Mouse (Mus musculus): ENCODE measurements around the gene Sfmbt2.
"Not testable (repeated sequence)": the region's sequence is repeated elsewhere in the genome, so short reads cannot be mapped to it uniquely, and the experiment has no call there.

Gene Sfmbt2

GRCm38 (mm10) chr2:10370176-10370575 is at the start of gene Sfmbt2:
TSS of gene Sfmbt2 (plus strand) at chr2:10370510.
- no peak for DNase-seq (ENCODE audit: low spot score in 2 of 2)

GRCm38 (mm10) chr2:10321093-10321492 is 49.2 kb upstream of the Sfmbt2 start:
- DNase-seq (ENCODE audit: low spot score in 2 of 2) = no peak

DNA sequence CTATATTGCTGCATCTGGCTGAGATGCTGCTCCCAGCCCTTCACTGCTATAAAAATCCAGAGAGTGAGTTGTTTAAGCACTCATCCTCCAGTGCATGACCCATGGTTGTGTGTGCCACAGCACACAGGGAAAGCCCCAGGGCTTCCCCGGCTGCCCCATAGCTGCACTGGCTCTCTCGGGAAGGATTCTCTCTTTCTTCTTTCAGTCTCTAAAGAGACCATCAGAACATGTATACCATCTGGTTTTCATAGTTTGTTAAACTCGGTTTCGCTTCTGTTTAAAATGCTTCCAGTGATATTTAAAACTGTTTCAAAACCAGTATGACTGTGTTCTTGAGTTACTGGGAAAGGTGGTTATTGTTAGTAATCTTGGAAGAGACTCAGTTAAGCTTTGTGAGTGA is 47.1 kb upstream of the Sfmbt2 start:
- DNase-seq (ENCODE audit: low spot score in 2 of 2) = no peak

- no peak for DNase-seq (ENCODE audit: low spot score in 2 of 2)
Observed at GRCm38 (mm10) chr2:10324980-10325379, 45.3 kb upstream of the Sfmbt2 start.

- DNase-seq (ENCODE audit: low spot score in 2 of 2) = no peak
Observed at GRCm38 (mm10) chr2:10330216-10330615, 40.1 kb upstream of the Sfmbt2 start.

DNA sequence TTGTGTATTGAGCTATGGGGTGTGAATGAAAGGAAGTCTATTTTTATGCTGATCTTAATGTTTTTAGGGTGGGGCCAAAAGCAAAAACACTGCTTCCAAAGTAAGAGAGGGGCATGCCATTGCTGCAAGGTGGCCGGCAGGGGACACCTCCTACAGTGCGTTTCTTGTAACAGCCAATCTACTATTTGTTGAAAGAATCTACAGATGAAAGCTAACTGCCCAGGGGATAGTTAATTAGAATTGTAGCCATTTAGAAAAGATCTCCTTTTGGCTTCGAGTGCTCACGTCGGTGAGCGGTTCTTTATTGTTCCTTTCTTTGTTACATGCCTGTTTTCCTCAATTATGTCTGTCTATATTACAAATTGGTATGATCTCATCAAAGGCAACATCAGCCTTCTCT is 36.0 kb upstream of the Sfmbt2 start:
- no peak for DNase-seq (ENCODE audit: low spot score in 2 of 2)

DNA sequence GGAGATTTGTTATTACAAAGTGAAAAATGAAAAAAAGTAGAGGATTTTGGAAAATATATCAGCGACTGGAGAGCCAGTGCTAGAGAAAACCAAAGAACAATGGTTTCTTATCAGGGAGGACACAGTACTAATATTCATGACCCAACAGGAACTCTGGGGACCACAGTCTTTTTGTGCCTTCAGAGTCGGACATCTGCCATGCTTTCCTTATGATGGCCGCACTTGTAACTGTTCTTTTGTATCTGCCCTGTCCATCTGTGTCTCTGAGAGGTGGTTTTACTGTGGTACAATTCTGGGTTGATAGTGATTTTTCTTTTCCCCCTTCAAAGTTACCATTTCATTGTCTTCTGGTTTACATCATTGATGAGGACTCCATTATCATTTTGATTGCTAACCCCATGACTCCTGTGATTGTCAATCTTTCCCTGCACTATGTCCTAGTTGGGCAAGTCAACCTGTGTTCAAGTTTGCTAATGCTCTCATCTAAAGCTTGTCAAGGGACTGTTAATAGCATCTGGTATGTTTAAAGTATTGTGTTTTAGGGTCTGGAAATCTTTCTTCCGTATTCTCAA is 35.2 kb upstream of the Sfmbt2 start:
- DNase-seq (ENCODE audit: low spot score in 2 of 2) = no peak

GRCm38 (mm10) chr2:10340022-10340421 is 30.3 kb upstream of the Sfmbt2 start:
- DNase-seq (ENCODE audit: low spot score in 2 of 2) = no peak

DNA sequence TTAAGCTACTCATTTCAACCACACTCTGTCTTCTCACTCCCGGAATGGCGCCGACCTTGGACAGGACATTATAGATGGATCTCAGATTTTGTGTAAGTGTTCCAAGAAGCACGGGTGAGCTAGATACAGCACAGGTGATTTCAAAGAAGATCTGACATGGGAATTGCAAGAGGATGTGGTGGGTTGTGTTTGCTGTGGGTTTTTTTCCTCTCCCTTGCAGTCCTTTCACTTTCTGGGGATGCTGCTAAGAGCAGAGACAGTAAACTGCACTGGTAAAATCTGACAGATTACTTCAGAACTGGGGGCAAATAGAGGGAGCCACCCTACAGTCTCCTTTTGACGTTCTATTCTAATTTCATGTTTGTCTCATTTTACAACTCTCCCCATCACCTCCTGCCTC is 26.8 kb upstream of the Sfmbt2 start:
- no peak for DNase-seq (ENCODE audit: low spot score in 2 of 2)

- not testable (repeated sequence) for DNase-seq (ENCODE audit: low spot score in 2 of 2)
Observed at GRCm38 (mm10) chr2:10344073-10344472, 26.2 kb upstream of the Sfmbt2 start.

DNA sequence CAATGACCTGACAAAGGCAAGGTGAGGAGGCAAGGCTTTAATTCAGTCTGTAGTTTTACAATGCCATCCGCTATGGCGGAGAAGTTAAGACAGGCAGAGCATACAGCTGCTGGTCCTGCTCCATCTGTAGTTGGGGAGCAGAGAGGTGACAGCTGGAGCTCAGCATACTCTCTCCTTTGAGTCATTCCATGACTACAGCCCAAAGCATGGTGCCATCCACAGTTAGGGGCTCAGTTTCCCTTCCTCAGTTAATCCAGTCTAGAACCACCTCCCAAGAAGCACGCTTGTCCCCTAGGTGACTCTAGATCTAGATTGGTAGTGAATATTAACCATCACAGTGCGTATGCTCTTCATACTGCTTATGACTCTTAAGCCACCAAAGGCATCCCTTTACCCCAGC is 23.1 kb upstream of the Sfmbt2 start:
- no peak for DNase-seq (ENCODE audit: low spot score in 2 of 2)

GRCm38 (mm10) chr2:10348036-10348435 is 22.3 kb upstream of the Sfmbt2 start:
- DNase-seq (ENCODE audit: low spot score in 2 of 2) = no peak

- DNase-seq (ENCODE audit: low spot score in 2 of 2) = no peak
Observed at GRCm38 (mm10) chr2:10350266-10350810, 20.0 kb upstream of the Sfmbt2 start.

- no peak for DNase-seq (ENCODE audit: low spot score in 2 of 2)
Observed at GRCm38 (mm10) chr2:10351125-10351524, 19.2 kb upstream of the Sfmbt2 start.

DNA sequence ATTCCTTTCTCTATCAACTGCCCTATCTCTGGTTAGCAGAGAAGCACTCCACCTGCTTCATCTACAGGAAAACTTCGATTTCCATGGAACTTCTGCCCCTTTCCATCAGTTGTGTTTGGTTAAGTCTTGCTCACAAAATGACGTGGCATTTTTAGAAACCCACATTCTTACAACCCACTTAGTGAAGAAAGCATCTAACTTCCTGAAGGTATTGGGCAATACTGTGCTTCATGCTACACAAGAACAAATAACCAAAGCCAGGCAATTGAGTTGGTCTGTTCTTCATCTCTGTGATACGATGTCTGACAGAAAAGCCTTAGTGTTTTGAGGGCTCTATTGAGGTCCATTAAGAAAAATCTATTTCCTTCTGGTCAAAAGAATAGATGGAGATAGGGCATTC is 17.4 kb upstream of the Sfmbt2 start:
- no peak for DNase-seq (ENCODE audit: low spot score in 2 of 2)

DNA sequence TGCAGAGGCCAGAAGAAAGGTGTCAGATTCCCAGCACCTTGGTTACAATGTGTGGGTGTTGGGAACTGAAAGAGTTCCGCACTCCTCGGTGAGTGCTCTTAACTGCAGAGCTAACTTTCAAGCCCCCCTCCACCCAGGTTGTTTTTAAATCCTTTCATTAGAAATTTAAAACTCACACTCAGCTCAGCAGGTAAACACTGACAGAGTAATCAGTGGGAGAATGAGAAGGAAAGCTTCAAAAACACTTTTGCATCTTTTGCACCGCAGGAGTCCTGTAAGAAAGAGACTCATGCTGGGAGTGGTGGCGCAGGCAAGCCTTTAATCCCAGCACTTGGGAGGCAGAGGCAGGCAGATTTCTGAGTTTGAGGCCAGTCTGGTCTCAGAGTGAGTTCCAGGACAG is 16.4 kb upstream of the Sfmbt2 start:
- DNase-seq (ENCODE audit: low spot score in 2 of 2) = no peak

GRCm38 (mm10) chr2:10359861-10360260 is 10.4 kb upstream of the Sfmbt2 start:
- no peak for DNase-seq (ENCODE audit: low spot score in 2 of 2)

GRCm38 (mm10) chr2:10365081-10365480 is 5.2 kb upstream of the Sfmbt2 start:
- DNase-seq (ENCODE audit: low spot score in 2 of 2) = no peak

DNA sequence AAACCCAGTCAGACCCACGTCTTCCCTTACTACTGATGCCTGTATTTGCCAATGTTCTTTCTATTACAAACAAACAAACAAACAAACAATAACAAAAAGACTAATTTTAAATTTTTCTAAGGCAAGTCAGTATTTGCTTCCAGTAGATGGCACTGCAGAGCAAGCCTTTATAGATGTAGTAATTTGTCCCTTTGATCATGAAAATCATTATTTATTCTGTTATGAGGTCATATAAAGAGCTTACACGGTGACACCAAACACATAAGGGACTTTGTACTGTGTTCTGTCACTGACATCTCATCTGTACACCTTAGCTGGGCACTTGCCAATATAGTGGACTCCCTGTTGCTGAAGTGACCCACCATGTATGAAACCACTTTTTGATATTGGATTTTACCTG is 4.0 kb upstream of the Sfmbt2 start:
- DNase-seq (ENCODE audit: low spot score in 2 of 2) = no peak

DNA sequence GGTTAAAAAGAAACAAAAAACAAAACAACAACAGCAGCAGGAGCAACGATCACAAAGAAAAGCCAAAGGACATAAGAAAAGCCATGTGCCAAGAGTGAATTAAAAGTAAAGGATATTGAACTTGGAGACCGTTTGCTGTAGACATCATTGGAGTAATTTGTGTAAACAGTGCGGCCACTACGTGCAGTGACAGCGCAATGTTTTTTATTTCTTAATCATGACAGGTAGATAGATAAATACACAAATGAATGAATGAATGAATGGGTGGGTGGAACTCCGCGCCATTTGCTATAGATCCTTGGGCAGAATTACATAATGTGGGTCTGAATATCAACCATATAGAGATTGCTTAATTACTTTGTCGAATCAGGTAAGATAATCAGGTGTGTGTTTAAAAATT is 634 bp upstream of the Sfmbt2 start:
- no peak for DNase-seq (ENCODE audit: low spot score in 2 of 2)

DNA sequence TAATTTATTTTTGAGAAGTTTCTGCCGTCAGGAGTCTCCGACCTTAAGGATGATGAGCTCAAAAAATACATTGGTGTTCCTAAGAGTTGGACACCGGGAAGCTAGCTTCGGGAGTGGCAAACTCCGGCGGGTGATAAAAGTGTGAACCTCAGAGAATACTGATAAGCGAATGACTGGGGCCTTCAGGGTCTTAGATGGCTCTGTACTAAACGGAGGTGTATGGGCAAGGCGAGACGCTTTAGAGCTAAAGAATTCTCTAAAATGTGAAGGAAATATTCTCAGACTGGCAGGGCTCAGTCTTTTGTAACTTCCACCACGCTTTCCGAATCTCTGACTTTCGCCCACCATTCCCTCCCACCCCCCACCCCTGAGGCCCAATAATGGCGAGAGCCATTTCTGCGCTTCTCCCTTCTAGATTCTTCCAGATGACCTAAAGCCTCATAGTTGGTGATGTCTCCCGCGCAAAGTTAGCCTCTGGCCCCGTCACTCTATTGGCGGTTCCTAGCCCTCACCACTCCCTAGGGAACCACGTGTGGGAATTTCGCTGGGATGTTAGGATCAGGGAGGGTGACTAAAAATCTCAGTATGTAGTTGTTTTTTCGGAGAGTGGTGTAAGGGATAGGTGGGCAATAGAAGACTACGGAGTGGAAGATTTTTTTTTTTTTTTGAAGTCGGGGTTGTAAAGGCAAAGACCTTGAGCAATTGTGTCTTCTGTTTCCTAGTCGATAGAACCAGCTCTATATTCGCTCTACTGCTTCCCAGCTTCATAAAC is 563 bp downstream of the Sfmbt2 start:
- DNase-seq (ENCODE audit: low spot score in 2 of 2) = no peak

DNA sequence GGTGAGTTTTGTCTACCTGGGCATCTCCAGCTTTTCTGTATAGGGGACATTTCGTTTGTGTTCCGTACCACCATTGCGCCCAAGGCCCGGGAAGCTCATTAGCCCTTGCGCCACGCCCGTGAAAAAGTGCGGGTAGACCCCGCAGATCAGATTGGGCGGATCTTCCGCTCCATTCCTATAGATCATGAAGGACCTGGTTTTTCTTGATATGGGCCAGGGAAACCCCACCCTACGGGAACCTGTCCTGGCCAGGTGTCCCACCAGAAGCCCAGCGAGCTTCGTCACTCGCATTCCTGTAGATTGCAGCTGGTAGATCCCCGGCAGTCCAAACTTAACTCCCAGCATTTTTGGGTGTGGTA is 1.1 kb downstream of the Sfmbt2 start:
- DNase-seq (ENCODE audit: low spot score in 2 of 2) = no peak

DNA sequence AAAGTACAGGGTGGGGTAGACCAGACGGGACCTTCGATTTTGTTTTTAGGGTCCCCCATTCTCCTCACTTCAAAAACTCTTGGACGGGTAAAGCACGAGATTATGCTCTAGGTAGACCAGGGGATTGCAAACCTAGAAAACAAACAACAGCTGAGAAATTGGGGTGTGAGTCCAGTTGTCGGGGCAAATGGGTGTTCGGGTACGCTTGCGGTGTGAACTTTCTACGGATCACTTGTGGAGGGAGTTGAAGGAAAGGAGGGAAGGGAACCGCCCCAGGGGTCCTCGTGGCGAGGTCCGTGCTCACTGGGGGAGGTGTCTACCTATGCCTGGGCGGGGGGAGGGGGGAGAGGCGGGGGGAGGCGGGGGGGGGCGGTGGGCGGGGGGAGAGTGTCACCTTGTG is 1.6 kb downstream of the Sfmbt2 start:
- DNase-seq (ENCODE audit: low spot score in 2 of 2) = no peak

DNA sequence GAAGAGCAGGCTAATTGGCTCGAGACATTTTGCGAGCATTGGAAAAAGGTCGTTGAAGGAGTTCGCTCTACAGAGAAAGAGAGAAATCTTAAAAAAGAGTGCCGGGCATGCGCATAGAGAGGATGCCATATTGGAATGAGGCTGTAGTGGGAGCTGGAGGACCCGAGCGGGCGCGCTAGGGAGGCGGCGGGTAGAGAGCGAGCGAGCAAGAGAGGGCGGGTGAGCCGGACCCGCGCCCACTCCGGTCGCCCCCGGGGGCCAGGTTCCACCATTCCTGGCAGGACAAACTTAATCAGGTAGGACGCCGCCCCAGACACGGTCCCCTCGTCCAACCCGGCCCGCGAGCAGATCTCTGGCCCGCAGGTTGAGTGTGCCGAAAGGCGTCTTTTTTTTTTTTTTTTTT is 2.0 kb downstream of the Sfmbt2 start:
- DNase-seq (ENCODE audit: low spot score in 2 of 2) = peak; percentile 16 to 31

Measured in natural killer cell, adult 2 months (primary cell).